Mouse (Mus musculus) right cerebral cortex, postnatal 25 days (tissue): ENCODE results near the gene Serpina3g.
"Not testable (repeated sequence)": the region's sequence is repeated elsewhere in the genome, so short reads cannot be mapped to it uniquely, and the experiment has no call there.

Source experiments
- DNase-seq: peaks from one replicate; pipeline ENCODE4 v3.0.0; 2022

The Serpina3g gene

DNA sequence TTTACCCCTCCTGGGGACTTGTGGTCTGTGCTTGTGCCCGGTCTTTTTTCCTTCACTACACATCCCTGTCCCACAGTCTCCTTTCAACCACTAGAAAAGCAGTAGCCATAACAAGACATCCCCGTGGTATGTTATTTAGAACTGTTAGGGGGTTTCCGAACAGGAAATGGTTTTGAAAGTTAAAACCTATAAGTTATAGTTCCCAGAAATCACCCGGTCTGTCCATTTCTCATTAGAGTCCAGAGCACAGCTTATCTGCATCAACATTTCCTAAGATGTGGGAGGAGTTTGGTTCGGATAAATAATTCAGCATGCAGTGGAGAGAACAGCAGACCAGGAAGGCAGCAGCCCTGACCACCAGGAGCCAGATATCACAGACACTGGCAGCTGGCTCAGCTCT, at the start of gene Serpina3g:
Gene Serpina3g (plus strand): TSS at position 331 of the 400 bp plus-strand sequence.
- DNase-seq, result no peak

DNA sequence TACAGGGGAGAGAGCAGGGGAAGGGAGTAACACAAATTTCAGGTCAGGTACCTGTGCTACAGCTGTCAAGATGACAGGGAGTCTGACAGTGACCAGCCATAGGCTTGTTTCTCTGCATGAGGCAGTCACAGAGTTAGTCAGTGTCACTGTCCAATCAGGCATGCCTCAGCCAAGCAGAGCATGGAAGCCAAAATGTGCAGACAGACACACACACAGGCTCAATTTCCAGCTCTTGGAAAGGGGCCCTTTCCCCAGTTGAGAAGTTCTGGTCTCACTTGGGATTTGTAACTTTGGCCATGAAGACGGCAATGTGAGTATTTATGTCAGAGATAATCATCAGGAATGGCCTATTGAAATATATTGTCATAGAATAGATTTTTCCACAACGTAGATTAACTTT, 46.8 kb upstream of the Serpina3g start:
- DNase-seq, result no peak

DNA sequence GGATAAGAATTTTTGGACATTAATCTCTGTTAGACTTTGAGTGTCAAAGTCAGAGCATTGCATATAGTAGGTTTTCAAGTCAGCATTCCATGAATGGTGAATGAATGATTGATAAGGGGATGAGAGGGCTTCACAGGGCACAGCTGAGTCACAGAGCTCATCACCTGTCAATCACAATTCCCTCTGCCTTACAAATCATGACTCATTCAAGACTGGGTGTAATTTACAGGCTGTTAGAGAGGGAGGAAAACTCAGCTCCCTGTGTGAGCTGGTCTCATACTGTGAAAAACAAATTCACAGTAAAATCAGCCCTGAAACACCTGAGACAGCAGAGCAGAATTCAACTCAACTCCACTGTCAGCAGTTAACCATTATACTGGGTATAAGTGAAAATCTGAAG, 45.2 kb upstream of the Serpina3g start:
- DNase-seq, result no peak

DNA sequence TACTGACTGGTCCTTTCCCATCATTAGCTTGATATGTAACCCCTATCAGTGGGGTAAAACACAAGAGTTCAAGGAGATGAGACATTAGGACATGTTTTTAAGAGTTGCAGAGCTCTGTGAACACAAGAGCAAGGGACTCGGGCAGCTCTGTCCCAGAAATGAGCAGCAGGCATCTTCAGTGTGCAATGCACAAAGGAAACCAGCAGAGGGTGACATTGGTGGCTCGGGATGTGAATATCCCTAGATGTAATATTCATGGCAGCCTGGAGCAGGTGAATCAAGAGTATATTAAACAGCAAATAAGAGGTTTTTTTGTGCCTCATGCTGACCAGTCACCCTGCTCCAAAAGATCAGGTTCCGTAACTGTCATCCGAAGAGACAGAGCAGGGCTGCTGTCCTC, 26.9 kb upstream of the Serpina3g start:
- no peak for DNase-seq

DNA sequence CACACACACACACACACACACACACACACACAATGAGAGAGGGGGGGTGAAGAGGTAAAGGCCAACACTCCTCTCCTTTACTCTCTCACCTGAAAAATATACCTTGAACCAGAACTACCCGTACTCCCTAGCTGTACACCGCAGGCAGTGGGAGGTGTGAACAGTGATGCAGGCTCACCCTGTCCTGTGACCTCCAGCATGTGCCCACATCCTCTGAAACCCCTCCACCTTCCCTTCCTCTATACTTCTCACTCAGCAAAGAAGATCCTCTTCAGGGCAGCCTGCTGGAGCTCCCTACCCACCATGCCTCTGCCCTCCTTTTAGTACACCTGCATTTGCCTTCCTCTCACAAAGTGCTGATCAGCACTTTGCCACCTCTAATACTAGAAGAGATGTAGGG, 26.2 kb upstream of the Serpina3g start:
- DNase-seq, result no peak

DNA sequence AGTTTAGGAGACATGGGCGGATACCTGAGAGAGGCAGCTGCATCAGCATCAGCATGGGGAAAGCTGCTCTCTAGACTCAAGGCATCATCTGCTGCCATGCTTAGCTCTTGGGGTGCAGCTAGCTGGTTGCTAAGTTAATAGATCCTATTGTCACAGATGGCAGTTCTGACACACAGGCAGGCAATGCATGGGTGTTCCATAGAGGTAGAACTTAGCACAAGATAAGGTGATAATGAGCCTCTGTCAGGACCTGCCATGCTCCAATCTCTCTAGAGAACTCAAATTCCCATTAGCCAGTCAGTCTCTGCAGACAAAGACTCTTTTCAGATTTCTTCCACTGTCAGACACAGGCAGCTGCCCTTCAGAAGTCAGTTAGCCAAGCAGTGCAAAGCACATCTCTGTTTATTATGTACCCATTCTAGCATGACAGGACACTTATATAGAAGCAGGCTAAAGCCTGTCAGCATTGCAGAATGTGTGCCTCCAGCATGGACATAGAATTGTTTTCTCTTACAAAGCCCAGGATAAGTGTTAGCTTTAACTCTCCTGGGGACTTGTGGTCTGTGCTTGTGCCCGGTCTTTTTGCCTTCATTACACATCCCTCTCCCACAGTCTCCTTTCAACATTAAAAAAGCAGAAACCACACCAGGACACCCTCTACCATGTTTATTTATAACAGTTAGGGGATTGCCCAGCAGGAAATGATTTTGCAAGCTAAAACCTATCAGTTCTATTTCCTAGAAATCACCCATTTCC, 22.2 kb upstream of the Serpina3g start:
- DNase-seq, result no peak

DNA sequence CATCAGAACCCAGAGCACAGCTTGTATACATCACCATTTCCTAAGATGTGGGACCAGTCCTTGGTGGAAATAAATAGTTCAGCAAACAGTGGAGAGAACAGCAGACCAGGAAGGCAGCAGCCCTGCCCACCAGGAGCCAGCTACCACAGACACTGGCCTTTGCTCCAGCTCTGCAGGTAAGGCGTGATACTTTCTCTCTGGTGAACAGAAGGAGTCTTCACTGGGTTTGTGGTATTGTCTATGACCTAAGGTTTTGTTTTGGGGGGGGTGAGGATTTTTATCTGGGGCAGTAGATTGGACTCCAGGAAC, 21.6 kb upstream of the Serpina3g start, which contains the start of gene Serpina3f:
Gene Serpina3f (plus strand): TSS at position 100 of the 309 bp plus-strand sequence.
- DNase-seq, result no peak

DNA sequence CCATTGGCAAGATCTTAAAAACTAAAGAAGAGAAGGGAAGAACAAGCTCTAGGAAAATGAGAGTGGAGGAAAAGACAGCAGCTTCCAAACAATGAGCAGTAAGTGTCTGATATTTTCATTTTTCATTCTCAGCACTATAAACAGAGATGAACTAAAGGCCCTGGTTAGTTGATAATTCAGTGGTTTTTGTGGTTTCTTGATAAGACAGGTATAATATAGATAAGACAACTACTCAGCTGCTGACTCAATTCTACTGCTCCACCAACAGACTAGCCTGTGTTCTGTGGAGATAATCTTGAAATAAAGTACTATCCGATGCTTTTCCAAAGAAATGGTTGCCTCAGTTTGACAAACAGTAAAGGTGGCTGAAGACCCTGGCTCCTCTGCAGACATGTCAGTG, 20.8 kb upstream of the Serpina3g start:
- DNase-seq, result no peak

DNA sequence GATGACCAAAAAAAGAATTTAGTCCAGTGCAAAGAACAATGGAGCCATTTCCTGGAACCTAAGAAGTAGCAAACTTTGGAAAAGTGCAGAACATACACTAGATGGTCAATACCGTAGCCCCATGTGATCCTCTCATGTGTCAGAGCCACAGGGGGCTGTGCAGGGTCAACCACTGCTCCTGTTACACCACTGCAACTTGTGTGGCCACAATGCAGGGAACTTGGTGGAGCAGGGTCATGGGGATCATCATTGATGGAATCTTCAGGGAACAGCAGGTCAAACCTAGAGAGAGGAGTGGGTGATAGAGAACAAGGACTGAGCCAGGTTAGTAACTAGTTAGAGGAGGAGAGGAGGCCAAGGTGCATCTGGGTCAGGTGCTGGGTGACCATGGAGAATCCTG, 14.4 kb upstream of the Serpina3g start:
- no peak for DNase-seq

DNA sequence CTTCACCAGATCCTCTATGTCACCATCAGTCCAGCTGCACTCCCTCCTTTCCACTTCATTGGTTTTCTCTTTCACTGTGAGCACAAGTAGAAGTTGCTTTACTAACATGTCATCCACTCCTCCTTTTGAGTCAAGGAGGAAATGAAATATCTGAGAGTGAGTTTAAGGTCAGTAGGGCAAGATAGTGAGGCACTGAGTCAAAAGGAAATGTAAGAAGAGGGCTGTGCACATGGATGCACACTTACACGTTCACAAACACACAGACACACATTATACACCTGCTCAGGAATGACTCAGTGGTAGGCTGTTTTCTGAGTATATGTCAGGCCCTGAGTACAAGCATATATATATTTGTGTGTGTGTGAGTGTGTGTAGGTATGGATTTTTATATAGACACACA, 12.4 kb upstream of the Serpina3g start:
- DNase-seq, result no peak

DNA sequence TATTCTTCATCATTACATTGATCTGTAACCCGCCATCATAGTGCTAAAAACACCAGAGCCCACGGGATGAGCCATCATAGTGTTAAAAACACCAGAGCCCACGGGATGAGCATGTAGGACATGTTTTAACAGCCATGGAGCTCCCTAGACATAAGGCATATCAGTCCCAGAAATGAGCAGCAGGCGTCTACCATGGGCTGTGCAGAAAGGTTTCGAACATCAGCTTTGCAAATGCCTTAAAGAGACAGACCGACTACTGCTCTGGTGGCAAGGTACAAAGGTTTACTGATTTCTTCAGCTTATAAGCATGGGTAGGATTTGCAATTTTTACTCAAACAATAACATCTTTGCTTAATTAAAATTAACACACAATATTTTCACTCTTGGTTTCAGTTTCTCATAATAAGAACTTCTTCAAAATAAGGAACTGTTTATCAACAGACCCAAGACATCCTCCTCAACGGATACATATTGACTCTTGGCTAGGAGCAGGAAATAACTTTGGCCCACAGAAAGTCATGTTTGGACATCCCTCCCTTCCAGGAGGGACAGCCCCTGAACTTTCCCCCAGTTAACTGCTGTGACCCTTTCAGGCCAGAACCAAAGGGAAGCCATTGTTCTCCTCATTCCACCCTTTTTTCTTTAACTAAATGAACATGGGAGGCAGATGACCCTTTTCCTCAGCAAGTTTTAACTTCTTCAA, 11.3 kb upstream of the Serpina3g start:
- no peak for DNase-seq

DNA sequence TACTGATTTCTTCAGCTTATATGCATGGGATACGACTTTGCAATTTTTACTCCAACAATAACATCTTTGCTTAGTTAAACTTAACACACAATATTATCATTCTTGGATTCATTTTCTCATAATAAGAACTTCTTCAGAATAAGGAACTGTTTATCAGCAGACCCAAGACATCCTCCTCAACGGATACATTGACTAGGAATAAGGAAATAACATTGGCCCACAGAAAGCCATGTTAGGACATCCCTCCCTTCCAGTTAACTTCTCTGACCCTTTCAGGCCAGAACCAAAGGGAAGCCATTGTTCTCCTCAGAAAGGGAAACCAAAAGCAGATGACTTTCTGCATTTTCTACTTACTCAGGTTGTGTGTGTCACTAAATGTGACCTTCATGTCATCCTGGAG, 5.3 kb upstream of the Serpina3g start:
- DNase-seq, result no peak

DNA sequence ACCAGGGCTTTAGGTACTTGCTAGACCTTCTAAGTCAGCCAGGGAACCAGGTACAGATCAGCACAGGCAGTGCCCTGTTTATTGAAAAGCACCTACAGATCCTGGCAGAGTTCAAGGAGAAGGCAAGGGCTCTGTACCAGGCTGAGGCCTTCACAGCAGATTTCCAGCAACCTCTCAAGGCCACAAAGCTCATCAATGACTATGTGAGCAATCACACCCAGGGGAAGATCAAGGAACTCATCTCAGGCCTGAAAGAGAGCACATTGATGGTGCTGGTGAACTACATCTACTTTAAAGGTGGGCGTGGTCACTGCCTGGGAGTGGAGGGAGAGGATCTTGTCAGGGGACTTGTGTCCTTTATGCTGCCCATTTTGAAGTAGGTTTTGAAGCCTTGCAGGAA, 2.0 kb downstream of the Serpina3g start:
- not testable (repeated sequence) for DNase-seq

DNA sequence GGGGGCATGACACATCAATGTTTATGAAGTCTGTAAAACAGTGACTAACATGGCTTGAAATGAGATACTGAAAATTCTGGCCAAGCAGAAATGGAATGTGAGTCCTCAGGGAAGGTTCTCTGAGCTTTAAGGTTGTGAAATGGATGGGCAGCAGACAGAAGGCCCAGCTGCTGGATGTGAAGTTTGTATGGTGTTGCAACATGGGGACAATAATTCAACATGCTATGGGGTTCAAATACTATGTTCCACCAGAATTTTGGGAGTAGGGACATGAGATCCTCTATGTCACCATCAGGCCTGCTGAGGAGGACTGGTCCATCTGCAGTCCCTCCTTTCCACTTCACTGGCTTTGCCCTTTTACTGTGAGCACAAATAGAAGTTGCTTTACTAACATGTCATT, 7.3 kb downstream of the Serpina3g start:
- DNase-seq, result no peak

DNA sequence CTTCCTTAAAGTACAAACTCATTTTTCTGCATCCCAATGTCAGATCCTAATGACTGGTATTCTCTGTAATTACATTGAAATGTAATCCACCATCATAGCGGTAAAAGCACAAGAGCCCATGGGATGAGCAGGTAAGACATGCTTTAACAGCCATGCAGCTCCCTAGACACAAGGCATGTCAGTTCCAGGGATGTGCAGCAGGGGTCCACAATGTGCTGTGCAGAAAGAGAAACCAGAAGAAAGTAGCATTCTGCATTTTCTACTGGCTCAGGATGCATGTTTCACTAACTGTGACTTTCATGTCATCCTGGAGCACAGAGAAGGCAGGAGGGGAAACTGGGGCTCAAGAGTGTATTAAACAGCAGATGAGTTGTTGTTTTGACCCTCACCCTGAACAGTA, 9.0 kb downstream of the Serpina3g start:
- peak; percentile 23 for DNase-seq

DNA sequence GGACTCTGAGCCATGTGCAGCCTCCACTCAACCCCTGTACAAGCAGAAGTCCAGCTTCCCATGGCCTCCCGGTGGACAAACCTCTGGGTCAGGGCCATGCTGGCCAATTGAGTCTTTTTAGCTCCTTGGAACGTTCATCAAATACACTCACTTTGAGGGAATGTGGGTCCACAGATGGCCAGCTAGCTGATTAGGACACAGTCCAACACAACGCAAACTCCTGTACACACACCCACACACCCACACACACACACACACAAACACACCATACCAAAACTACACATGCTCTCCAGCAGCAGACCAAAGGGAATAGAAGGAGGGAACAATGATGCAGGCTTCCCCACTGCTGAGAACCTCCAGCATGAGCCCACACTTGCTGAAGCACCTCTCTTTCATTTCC, 9.6 kb downstream of the Serpina3g start:
- DNase-seq, result peak; percentile 14

DNA sequence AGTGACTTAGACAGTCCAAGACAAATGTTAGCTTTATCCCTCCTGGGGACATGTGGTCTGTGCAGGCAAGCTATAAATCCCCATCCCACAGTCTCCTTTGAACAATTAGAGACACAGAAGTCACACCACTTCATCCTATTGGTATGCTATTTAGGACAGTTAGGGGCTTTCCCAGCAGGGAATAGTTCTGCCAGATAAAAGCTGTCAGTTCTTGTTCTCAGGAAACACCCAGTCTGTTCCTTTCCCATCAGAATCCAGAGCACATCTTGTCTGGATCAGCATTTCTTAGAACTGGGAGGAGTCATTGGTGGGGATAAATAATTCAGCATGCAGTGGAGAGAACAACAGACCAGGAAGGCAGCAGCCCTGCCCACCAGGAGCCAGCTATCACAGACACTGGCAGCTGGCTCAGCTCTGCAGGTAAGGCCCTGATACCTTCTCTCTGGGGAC, 11.5 kb downstream of the Serpina3g start:
- DNase-seq, result no peak

DNA sequence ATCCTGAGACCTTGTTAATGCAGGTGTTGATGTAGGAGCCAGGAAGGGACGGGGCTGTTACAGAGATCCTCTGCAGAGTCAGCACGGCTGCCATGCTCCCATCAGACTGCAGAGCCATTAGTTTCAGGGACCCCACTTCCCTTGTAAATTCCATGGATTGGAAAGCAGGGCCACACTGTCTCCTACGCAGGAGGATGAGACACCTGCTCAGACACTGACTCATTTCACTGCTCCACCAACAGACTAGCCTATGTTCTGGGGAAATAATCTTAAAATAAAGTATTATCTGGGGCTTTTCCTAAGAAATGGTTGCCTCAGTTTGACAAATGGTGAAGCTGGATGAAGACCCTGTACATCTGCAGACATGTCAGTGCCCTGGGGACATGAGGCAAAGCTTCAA, 12.2 kb downstream of the Serpina3g start:
- peak; percentile 10 for DNase-seq

DNA sequence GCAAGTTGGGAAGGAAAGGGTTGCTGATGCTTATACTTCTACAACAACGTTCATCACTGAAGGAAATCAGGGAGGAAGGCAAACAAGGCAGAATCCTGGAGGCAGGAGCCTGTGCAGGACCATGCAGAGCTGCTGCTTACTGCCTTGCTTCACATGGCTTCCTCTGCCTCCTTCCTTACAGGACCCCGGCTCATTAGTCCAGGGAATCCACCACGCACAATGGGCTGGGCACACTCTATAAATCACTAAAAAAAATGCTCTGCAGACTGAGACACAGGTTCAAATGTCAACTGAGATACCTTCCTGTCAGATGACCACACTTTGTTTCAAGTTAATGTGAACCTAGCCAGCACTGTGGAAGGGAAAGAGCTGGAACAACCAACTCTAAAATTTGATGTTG, 25.0 kb downstream of the Serpina3g start:
- no peak for DNase-seq

DNA sequence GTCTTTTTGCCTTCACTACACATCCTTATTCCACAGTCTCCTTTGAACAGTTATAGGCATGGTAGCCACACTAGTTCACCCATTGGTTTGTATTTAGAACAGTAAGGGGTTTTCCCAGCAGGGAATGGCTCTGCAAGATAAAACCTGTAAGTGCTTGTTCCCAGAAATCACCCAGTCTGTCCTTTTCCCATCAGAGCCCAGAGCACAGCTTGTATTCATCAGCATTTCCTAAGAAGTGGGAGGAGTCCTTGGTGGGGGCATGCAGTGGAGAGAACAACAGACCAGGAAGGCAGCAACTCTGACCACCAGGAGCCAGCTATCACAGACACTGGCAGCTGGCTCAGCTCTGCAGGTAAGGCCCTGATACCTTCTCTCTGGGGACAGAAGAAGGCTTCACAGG, 26.8 kb downstream of the Serpina3g start, which contains the start of gene Serpina3i:
Gene Serpina3i (plus strand): TSS at position 260 of the 400 bp plus-strand sequence.
- DNase-seq, result no peak

DNA sequence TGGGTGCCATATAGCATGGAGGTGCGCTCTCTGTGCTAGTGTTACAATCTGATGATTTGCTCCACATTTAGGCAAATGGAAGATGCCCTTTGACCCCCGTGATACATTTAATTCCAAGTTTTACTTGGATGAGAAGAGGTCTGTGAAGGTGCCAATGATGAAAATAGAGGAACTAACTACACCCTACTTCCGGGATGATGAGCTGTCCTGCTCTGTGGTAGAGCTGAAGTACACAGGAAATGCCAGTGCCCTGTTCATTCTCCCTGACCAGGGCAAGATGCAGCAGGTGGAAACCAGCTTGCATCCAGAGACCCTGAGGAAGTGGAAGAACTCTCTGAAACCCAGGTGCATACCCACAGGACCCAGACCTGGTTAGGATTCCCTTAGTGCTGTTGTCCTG, 30.3 kb downstream of the Serpina3g start:
- no peak for DNase-seq

DNA sequence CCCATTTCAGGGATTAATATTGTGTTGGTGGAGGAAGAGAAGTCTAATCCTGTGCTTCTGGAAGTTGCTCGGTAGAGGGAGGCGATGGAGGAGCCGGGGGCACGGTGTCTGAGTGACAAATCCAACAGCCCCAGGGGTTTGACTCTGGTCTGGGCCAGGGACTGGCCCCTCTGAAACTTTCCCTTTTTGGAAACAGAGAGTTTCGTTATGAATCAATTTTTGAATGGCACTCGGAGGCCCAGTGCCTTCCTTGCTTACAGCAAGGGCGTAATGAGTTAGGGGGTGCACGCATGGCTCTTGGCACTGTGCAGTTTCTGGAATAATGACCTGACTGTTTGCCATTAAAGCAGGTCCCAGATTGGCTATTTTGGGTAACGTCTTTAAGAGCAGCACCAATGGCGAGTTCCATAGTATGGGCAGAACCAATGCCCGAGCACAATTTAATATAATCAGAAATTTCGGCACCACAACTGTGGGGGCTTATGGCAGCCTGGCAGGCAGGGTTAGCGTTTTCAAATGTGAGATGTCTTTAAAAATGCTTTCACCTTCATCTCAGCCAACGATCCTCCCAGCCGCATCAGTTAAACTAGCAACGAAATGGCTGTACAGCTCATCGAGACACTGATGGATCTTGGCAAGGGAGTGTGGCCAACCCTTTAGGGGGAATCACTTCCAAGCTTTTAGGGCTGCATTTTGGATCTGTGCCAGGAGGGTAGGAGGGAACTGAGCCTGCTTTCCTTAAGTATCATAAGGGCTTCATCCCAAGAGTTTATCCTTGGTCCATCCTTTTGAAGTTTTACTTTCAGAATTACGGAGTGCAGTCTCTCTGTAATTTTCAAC, 42.4 kb downstream of the Serpina3g start:
- DNase-seq, result no peak

DNA sequence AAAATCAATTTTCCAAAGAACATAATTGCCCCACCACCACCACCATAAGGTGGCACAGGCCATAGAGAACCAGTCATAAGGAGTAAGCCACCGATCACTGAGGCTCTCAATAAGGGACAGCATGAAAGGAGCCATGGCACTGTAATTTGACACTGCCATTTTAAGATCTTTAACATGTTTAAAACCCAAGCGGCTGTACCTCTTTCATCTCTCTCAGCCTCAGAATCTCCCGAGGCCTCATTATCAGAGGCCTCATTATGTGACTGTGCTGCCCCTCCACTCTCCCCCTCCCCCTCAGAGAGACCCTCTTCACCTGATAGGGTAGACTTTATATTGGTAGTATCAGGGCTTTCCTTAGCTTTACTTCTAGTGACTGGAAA, 43.0 kb downstream of the Serpina3g start:
- DNase-seq, result no peak

DNA sequence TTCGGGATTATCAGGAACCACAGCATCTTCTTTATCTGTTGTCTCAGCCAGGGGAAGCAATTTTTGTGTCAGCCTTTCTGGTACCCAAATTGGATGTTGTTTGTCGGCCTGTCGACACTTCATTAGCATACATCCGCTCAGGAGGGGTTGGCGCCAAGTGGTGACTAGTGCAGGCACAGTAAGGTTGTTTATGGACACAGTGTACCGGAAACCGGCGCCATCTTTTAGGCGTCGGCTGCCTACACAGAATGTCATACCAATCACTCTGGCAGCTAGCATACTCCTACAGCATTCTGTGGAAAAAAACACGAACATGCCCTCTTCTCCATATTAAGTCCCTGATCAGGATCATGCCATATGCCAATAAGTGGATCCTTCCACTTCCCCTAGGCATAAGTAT, 47.3 kb downstream of the Serpina3g start:
- DNase-seq, result no peak
